Mouse (Mus musculus) right cerebral cortex, postnatal 36 days (tissue): ENCODE measurements around the gene Rassf3.

Experiments used
- DNase-seq, 2 experiments: peaks; one replicate each; pipeline ENCODE4 v3.0.0; 2022; ENCODE audit warnings: low spot score in 2 of 2, mixed read lengths in 1 of 2

Rassf3 gene

GRCm38 (mm10) chr10:121476190-121476967 is at the start of gene Rassf3:
Gene Rassf3, minus strand, starts transcription at chr10:121476347.
- DNase-seq: peak; percentile 72 to 83

GRCm38 (mm10) chr10:121520923-121521585 is 44.9 kb upstream of the Rassf3 start:
- DNase-seq: no peak

GRCm38 (mm10) chr10:121519710-121520109 is 43.6 kb upstream of the Rassf3 start:
- no peak for DNase-seq

- DNase-seq: peak; percentile 50 to 62
Observed at GRCm38 (mm10) chr10:121516008-121516600, 40.0 kb upstream of the Rassf3 start.

- no peak for DNase-seq
Observed at GRCm38 (mm10) chr10:121509751-121510643, 33.9 kb upstream of the Rassf3 start.

GRCm38 (mm10) chr10:121507755-121508544 is 31.8 kb upstream of the Rassf3 start:
- no peak for DNase-seq

GRCm38 (mm10) chr10:121506731-121507583 is 30.8 kb upstream of the Rassf3 start:
- DNase-seq: peak in 1 of 2 experiments; percentile 20

GRCm38 (mm10) chr10:121505929-121506328 is 29.8 kb upstream of the Rassf3 start:
- no peak for DNase-seq

GRCm38 (mm10) chr10:121504973-121505911 is 29.1 kb upstream of the Rassf3 start:
- peak; percentile 62 to 69 for DNase-seq

- DNase-seq: no peak
Observed at GRCm38 (mm10) chr10:121501160-121501559, 25.0 kb upstream of the Rassf3 start.

GRCm38 (mm10) chr10:121500034-121500433 is 23.9 kb upstream of the Rassf3 start:
- DNase-seq: no peak

GRCm38 (mm10) chr10:121499063-121499462 is 22.9 kb upstream of the Rassf3 start:
- DNase-seq: no peak

GRCm38 (mm10) chr10:121498481-121498904 is 22.3 kb upstream of the Rassf3 start:
- DNase-seq: no peak

- DNase-seq: no peak
Observed at GRCm38 (mm10) chr10:121497968-121498367, 21.8 kb upstream of the Rassf3 start.

- DNase-seq: no peak
Observed at GRCm38 (mm10) chr10:121496616-121497015, 20.5 kb upstream of the Rassf3 start.

GRCm38 (mm10) chr10:121494163-121494425 is 17.9 kb upstream of the Rassf3 start:
- DNase-seq: no peak

GRCm38 (mm10) chr10:121493374-121494162 is 17.4 kb upstream of the Rassf3 start:
- no peak for DNase-seq
